Mouse (Mus musculus) ovary, adult 18-20 months (tissue): Measurements from ENCODE around the gene Tlk2.

Experiments used
- DNase-seq: peaks from one replicate; pipeline ENCODE4 v3.0.0; 2022; ENCODE audit warnings: low spot score, mixed read lengths

The Tlk2 gene

DNA sequence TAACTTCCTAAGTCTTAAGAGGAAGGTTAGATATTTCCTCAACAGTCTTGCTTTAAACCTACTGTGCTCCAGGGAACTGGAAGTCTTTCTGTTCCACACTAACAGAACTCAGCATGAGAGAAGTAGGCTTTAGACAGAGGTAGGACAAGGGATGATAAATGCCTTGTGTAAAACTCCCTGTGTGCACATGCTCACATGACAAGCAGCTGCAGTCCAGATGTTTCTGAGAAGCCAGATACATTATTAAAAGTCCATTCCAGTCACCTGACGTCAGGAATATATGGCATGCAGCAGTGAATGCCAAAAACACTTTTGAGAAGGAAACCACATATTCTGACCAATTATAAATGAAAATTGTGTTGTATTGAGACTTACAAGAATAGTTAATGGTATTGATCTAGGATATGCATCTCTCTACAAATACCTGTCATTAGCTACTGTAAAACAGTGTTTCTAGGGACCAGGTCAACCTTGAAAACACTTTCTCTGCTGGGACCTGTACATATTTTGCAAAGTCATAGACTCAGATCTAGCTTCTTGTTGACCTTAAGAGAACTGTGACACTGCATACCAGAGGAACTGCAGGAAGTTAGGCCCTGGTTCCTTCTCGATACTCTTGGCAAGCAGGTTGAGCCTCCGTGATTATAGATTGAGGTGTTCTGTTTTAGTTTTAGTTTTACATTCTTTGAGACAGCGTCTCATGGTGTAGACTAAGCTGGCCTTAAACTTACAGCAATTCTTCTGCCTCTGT lies 83.2 kb downstream of the Tlk2 start:
- DNase-seq: no peak

DNA sequence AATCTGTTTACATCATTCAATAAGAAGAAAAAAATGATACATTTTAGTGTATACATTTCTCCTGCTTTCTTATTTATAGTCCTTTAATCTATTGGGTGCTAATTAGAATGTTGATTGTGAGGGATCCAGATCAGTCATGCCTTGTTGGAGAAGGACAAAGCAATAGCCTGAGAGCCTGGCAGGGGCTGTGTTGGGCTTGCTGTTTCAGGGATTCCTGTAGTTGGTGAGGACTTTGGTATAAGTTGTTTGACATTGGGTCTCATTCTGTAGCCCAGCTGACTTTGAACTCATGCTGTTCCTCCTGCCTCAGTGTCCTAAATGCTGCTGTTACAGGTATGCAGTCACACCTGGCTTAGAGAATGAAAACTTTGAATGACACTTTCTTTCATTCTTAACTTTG lies 85.9 kb downstream of the Tlk2 start:
- no peak for DNase-seq

DNA sequence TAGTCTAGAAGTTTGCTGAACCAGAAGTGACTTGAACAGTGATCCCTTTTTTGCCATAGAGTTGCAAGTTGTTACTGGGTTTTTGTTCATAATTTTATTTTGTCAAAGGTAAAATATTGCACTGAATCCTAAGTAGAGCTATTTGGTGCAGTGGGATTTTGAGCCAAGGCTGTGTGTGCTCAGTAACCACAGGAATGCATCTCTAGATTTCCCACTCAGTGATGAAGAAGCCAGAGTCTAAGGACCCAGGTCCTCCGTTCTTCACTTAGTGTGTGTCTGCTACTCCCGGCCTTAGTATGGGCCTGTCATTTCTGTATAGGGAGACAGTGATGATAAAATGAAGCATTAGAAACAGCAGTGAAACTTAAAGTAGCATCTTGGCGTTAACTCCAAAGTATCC lies 86.4 kb downstream of the Tlk2 start:
- DNase-seq: no peak

DNA sequence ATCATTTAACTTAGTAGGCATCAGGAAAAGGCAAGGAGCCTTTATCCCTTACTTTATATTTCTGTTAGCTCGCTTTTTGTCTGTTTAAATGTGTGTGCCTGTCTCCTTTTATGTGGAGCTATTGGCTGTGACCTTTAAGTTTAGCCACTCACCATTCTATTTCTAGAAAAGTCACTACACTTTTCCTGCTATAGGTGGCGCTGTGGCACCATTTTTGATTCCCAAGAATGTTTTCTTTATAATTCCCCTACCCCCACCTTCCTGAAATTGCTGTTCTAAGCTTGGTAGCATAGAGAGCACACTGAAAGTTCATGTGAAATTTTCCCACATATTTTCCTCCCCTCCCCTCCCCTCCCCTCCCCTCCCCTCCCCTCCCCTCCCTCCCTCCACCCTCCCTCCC lies 91.5 kb downstream of the Tlk2 start:
- DNase-seq: no peak

DNA sequence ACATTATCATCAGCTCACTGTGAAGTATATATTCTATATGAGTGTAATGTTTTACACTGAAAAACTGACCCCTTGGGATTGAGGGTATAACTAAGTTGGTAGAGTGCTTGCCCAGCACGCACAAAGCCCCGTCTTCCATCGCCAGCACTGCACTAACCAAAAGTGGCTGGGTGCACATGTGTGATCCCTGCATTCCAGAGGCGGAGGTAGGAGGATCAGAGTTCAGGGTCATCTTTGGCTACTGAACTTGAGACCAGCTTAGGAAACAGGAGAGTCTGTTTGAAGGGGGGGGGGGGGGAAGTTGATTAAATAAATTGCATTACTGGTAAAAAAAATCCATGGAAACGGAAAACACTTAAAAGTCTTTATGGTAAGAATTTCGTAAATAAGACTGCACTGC lies 101.8 kb downstream of the Tlk2 start:
- DNase-seq: no peak

DNA sequence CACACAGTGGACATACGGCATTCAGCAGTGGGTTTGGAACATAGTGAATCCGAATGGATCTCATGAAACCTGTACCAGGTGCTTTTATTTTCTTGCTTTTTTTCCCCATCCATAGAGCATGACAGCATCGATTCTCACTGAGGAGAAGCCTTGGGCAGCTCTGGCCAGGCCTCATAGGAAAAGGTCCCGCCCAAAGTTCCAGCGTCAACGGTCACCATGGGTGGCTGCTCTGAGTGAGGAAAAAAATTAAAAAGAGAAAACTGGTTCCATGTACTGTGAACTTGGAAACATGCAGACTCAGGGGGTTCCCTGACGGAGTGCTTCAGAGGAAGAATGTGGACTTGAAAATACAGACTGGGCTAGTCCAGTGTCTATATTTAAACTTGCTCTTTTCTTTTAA lies 102.7 kb downstream of the Tlk2 start:
- no peak for DNase-seq

DNA sequence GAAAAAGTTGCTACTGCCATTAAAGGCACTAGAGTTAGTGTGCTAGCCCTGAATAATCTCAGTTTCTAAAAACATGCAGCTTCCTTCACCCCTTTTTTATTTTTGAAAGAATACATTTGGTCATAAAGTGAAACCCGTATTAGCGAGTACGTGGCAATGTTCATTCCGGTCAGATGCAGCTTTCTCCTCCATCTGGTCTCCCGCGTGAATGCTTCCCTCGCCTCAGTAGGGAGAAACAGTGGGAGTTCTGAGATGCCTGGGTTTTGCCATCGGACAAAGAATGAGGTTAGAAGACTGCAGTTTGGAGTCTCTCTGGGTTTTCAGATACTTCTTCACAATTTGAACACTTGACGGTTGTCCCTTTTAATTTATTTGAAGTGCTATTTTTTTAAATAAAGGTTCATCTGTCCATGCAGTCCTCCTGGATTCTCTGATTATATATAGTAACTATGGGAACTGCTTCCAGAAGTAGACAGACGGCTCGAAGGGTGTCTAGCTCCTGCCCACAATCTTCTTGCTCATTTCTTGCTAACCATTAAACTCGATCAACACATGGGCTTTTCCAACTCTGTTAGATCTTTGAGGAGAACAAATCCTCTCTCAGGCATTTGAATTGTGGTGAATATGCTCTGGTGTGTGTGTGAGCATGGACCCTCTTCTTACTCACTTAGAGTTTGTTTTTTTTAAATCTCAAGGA lies 103.3 kb downstream of the Tlk2 start:
- no peak for DNase-seq

DNA sequence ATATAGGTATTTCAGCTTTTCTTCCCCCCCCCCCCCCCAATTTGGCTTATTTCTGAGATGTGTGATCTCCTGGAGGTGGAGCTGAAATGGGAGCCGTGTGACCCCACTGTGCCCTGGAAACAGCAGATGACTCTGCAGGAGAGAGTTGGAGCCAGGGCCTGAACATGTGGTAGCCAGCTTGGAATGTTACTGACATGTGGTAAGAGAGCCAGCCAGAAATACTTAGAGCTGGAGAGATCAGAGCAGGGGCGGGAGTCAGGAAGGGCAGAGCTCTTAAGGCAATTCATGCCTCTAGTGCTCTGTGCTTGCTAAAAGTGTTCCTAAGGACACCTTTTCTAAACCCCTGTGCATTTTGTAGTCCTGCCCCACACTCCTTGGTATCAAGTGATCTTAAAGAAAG lies 103.9 kb downstream of the Tlk2 start:
- no peak for DNase-seq

DNA sequence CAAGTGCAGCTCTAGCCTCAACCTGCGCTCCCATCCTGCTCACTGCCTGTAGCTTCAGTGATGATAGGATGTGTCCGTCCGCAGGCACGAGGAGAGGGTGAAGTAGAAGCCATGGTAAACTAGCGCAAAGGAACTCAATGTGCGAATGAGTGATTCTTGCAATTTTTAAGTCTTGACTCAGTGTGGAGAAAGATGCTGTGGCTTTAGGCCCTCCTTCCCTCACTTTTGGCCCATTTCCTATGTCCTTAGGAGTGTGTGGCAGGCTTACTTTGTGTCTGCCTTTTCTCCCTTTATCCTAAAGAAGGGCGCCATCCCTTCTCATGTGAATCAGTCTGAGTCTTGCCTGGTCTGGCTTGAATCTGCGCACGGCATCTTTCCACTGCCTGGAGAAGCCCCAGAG lies 104.4 kb downstream of the Tlk2 start:
- DNase-seq: no peak

DNA sequence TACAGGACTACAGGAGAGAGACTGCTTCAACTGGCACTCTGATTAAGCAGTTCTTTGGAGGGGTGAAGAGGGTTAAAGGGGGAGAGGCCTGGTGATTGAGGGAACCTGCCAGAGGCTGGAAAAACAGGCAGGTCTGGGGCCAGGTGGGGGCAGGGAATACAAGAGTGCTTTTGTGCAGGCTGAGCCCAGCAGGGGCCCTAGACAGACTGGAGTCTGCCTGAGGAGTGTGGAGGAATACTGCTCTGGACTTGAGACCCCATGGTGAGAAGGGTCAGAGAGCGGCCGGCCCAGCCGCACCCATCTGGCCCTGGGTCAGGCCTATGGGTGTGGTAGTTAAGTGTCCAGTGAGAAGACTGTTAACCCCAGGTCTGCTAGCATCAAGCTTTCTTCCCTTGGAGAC lies 107.1 kb downstream of the Tlk2 start:
- DNase-seq: no peak

DNA sequence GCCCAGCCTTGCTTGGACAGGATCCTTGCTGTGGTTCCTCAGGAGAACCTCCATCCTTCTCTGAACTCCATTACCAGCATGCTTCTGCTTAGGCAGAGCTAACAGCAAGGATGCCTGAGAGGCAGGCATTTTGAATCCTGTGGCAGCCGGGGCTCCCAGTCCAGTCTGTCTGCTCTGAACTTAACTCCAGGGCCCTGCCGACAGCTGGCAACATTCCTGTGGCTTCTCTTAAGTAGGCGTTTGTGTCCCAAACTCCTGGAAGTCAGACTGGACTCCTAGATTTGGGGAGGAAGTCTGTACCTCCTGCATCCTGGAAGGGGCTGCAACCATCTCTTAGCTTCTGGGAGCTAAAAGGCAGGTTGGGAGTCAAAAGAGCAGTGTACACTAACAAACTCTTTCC lies 110.8 kb downstream of the Tlk2 start:
- DNase-seq: no peak

DNA sequence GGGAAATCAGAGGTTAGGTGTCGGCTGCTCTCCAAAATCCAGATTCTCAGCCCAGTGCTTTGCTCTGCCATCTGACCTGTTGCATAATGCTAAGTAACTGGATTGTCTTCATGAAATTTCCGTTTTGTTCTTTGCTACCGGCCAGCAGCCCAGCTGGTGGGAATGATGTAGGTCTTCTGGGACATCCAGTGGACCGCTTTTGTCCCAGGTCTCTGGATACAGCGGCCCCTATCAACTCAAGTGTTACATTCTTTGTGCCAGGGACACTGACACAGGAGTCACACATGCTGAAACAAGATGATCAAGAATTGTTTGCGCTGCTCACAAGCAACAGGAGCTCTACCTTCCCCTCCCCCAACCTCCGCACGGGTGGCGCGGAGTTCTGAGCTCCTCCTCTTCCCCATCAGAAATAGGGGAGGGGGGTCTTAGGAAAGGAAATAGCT lies 113.1 kb downstream of the Tlk2 start:
- no peak for DNase-seq

DNA sequence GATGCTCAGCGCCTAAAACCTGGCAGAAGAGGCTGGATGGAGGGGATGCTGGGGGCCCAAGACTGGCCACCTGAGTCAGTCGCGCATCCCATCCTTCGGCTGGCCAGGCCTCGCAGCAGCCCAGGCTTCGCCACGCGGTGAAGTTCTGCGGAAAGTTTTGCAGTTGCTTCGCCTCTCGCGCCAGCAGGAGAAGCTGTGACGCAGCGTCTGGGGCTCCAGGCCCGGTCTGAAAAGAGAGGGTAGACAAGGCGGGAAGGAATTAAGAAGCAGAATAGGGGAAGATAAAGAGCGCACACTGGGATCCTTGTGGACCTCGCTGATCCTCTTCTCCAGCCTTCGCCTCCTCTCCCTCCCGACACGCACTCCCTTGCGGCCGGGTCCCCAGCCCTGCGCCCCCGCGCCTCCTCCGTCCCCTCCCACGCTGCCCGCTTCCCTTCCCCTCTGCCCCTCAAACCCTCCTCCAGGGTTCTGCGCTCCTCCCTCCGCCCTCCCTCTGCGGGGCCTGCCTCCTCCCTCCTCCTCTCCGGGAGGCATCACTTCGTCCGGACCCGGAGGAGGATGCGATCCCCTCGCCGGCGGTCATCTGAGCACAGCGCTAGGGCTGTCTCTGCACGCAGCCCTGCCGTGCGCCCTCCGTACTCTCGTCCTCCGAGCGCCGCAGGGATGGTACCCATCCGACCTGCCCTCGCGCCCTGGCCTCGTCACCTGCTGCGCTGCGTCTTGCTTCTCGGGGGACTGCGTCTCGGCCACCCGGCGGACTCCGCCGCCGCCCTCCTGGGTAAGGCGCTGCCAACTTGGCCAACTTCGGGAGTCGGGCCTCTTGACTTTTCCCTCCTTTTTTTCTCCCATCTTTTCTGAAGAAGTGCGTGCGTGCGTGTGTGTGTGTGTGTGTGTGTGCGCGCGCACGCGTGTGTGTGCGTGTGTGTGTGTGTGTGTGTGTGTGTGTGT lies 113.8 kb downstream of the Tlk2 start, which contains the start of gene Mrc2:
Gene Mrc2 (plus strand): TSS at position 520 of the 948 bp plus-strand sequence.
- peak; percentile 74 for DNase-seq

DNA sequence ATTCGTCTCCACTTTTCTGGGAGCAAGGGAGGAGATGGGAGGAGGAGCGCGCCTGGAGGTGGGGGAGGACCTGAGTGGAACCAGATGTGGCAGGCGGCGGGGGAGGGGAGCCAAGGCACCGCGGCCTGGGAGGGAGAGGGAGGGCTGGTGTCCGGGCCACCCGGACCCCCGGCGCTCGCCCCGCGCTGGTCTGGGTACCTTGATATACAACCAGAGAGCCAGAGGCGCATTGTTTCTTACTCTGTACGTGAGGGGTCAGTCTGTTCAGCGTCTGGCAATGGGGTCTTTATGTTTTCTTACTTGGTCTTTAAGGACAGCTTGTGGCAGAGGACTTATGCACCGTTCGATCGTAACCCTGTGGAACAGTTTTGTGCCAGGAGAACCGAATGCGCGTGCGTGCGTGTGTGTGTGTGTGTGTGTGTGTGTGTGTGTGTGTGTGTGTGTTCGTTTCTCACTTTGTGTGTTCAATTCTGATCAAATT lies 114.5 kb downstream of the Tlk2 start:
- no peak for DNase-seq

DNA sequence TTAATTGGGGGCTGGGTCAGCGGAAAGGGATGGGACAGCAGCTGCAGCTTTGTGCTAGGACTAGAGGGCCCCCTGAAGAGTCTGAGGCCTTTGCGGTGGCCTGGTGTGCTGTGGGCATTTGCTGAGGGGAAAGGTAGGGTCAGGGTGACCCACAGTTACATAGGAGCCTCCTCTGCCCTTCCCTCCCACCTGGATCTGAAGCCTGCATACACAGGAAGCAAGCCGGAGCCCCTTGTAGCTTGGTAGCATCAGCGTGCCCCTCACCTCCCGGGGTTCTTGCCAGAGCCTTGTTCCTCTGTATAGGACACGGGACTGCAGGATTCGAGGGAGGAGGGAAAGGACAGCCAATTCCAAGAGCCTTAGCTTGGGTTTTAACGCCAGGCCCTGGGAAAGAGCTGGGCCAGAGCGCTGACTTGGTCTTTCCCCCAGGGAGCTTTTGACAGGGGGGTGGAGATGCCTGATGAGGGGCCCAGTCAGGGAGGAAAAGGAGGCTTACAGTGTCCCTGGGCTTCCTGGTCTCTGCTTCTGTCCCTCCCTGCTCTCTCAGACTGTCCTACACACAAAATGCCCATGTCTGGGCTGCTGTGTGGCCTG lies 115.4 kb downstream of the Tlk2 start:
- DNase-seq: no peak

DNA sequence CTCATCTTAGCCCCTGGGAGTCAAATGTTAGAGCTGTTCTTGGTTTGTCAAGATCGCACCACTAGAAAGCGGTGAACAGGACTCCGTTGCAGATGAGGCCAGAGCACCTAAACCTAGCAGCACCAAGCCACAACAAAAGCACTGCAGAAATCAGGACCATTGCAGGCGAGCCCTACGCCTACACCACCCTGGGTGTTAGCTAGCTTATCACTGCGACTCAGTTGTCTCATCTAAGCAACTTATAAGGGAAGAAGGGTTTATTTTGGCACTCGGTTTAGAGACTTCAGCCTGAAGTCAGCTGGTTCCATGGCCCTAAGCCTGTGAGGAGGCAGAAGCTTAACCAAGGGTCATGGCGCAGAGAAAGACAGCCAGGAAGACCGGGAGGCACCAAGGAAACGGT lies 117.5 kb downstream of the Tlk2 start:
- DNase-seq: no peak

DNA sequence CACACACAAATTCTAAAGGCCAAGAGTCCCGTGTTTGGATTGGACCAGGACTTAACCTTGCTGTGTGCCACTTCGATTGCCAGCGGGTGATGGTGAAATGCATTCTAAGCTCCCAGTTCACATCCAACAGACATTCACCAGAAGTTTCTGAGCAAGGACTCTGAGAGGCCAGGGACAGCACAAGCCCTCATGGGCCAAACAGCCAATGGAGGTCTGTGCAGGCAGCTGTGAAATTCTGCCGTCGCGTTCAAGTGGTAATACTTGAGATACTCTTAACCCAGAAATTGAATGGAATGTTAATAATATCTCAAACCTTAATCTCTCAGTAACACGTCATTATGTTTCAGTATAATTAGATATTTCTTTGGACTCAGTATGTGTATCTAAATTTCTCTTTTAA lies 131.6 kb downstream of the Tlk2 start:
- DNase-seq: no peak

DNA sequence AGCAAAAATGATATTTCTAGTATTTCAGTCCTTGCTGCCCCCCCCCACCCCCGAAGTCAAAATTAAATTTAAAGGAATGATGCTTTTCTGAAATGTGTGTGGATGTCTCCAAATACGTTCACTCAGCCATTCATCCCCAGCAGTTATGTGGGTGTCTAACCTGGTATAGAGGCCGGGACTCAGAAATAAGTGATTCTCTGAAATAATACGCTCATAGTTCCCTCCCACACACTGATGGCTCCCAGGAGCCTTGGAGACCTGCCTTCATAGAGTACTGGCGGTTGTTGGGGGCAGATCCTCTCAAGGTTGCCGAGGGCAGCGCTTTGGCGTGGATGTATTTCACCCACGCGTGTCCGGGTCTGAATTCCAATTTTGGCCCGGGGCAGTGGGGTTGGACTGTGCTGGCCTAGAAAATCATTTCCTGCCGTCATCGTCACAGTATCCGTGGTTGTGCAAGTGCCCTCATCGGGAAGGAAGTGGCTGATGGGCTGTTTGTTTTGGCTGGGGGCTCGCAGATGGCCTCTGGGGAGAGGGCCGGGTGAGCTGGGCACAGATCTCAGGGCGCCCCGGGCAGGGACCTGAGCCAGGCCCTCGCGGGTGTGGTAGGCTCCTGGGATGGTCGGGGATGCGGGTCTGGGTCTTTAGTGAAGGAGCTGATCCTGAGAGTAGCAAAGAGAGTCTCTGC lies 132.8 kb downstream of the Tlk2 start:
- DNase-seq: no peak

DNA sequence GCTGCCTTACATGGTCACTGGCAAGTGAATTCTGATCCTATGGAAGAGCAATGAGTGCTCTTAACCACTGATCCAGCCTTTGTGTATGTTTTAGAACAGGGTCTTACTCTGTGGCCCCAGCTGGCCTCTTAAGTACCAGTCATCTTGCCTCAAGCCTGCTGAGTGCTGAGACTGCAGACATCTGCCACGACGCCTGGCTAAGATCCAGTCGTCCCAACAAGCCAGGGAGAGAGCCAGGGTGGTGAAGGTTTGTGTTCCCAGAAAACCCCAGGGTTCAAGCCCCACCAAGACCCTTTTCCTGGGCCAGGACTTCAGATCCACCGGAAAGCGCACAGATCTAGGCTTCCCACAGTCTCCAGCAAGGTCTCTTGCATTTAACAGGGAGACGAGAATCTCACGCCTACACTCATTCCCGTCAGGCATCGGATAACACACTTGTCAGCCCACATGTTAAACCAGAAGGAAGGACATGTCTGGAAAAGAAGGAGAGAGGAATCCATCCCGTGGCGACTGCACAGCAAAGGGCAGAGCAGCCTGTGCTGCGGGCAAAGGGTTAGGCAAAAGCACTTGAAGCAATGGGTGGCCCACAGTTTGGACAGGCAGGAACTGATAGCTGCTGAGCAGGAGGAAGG lies 133.8 kb downstream of the Tlk2 start:
- no peak for DNase-seq

DNA sequence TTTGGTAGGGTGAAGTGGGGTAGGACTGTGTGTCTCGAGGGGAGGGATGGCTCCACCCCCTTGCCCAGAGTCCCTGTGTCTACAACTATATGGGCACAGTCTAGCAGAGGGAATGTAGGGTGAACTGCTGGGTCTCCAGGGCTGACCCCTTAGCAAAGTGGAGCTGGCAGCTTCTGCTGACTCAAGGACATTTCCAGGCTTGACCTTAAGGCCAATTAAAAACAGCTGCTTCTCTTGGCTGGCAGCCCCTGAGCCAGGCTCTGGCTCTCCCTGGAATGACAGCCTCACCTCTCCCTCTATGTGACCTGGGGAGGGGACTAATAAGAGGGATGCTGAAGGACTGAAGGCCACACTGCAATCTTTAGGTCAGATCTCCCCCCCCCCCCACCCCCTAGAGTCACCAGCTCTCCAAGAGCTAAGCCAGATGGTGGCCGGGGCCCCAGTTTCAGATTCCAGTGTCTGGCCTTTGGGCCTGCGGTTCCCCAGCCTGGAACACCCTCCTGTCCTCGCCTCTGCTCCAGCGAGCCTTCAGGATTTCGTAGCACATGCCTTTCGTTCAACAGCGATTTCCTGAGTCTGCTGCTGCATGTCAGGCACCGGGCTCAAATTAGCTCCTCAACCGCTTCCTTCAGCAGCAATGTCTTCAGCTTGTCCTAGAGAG lies 134.5 kb downstream of the Tlk2 start:
- DNase-seq: no peak
